In the genomic region with DNA sequence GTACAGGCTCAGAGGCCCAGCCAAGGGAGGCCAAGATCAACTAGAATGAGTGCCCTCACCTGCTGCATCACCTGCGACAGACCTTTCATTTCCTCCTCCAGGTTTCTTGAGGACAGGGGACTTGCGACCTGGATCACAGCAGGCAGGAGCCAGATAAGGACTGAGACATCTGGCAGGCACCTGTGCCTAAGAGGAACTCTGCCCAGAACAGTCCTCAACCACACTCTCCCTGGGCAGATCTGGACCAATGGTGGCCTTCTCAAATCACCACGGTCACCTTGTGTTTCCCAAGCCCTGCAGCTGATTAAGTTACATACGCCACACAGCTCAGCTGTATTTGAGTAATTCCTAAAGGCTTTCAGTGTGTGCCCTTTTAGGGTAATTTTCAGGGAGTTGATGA, we compare ENCODE assay signal across 7 mouse cellular contexts. TPM values are rescaled to one million over a fixed set of nuclear protein-coding genes. Genes with fewer than 3 reads are reported as not detected.
A peak's percentile ranks its signal among the peaks of the same experiment; 100 is the strongest.
DNase-seq lines count a peak whose midpoint lies in the region; ATAC-seq lines count a peak whose summit lies in the region.

No protein-coding gene starts in this region.

- peak overlapping the region; percentile 92 for H3K4me3 ChIP-seq in forebrain, embryonic 10.5 days
- peak overlapping the region; percentile 77 for H3K4me3 ChIP-seq in hindbrain, embryonic 16.5 days (ENCODE audit: low read length)
- H3K4me3 ChIP-seq in neural tube, embryonic 13.5 days: peak overlapping the region; percentile 72

- 73% methylated on average over 4 of the region's 4 CpGs for WGBS in forebrain, embryonic 10.5 days
- 74% methylated on average over 4 of the region's 4 CpGs for WGBS in hindbrain, embryonic 16.5 days
- 80% methylated on average over 4 of the region's 4 CpGs for WGBS in neural tube, embryonic 13.5 days

- no peaks in the 10 kb centered on the region for H3K27me3 ChIP-seq in forebrain, embryonic 10.5 days (ENCODE audit: poor library complexity, severe bottlenecking)
- H3K27me3 ChIP-seq in hindbrain, embryonic 16.5 days (replicated peaks; ENCODE audit: control insufficient read depth, insufficient read depth, low read length): no peaks in the 10 kb centered on the region
- no peaks in the 10 kb centered on the region for H3K27me3 ChIP-seq in neural tube, embryonic 13.5 days

- H3K27ac ChIP-seq in forebrain, embryonic 10.5 days: peak overlapping the region; percentile 92; the same call in 1 of the 2 replicates
- H3K27ac ChIP-seq in hindbrain, embryonic 16.5 days (ENCODE audit: low read depth, low read length): no peak overlapping the region; the same call in 1 of the 2 replicates
- no peak overlapping the region for H3K27ac ChIP-seq in neural tube, embryonic 13.5 days (replicated peaks)

- H3K9ac ChIP-seq in hindbrain, embryonic 16.5 days (ENCODE audit: low read depth, low read length): peak overlapping the region; percentile 70; the same call in 1 of the 2 replicates
- peak overlapping the region; percentile 64 for H3K9ac ChIP-seq in neural tube, embryonic 13.5 days

- no peaks in the 10 kb centered on the region for H3K9me3 ChIP-seq in forebrain, embryonic 10.5 days
- H3K9me3 ChIP-seq in hindbrain, embryonic 16.5 days (ENCODE audit: control insufficient read depth, low read length): no peaks in the 10 kb centered on the region
- H3K9me3 ChIP-seq in neural tube, embryonic 13.5 days: no peaks in the 10 kb centered on the region

- no peak for ATAC-seq in hindbrain, embryonic 16.5 days
- no peak for ATAC-seq in neural tube, embryonic 13.5 days (ENCODE audit: low read depth)

- peaks cover 36% of the 10 kb centered on the region for H3K4me1 ChIP-seq in forebrain, embryonic 10.5 days
- H3K4me1 ChIP-seq in hindbrain, embryonic 16.5 days (ENCODE audit: control insufficient read depth, insufficient read depth, low read depth, low read length): peaks cover 15% of the 10 kb centered on the region
- H3K4me1 ChIP-seq in neural tube, embryonic 13.5 days (replicated peaks): peaks cover 28% of the 10 kb centered on the region

- peak; percentile 12 for DNase-seq in spleen, adult 12 weeks (ENCODE audit: low spot score)
- DNase-seq in spleen, adult 18-20 months: no peak
- no peak for DNase-seq in forebrain, embryonic 10.5 days (ENCODE audit: extremely low spot score, low spot score)
- no peak for DNase-seq in urinary bladder, postnatal 10 days (ENCODE audit: low spot score)
- no peak for DNase-seq in kidney, adult 11 months

- peak overlapping the region; percentile 66 for H3K4me2 ChIP-seq in hindbrain, embryonic 16.5 days (ENCODE audit: low read length)
- H3K4me2 ChIP-seq in neural tube, embryonic 13.5 days: peak overlapping the region; percentile 94

- peaks cover 16% of the 10 kb centered on the region for H3K36me3 ChIP-seq in forebrain, embryonic 10.5 days (replicated peaks)
- no peaks in the 10 kb centered on the region for H3K36me3 ChIP-seq in hindbrain, embryonic 16.5 days (ENCODE audit: control insufficient read depth, insufficient read depth, low read length)
- no peaks in the 10 kb centered on the region for H3K36me3 ChIP-seq in neural tube, embryonic 13.5 days

RNA-seq across cellular contexts. Expression of gene Gm9903, which starts 0.9 kb away (rescaled TPM):
- polyA plus RNA-seq in forebrain, embryonic 10.5 days (2016; fragmentation: Nextera tagmentation; extraction: Ambion mirVana): 0.41 and 0.52 TPM in 2 replicates
- polyA plus RNA-seq in hindbrain, embryonic 16.5 days (2015; fragmentation: Nextera tagmentation; extraction: Ambion mirVana): 0.45 and 0.92 TPM in 2 replicates
- polyA plus RNA-seq in neural tube, embryonic 13.5 days (2015; fragmentation: Nextera tagmentation; extraction: Ambion mirVana): 0.71 and 0.95 TPM in 2 replicates

RNA-seq across cellular contexts. Expression of gene Fam53a, which starts 1.2 kb away (rescaled TPM):
- polyA plus RNA-seq in forebrain, embryonic 10.5 days (2016; fragmentation: Nextera tagmentation; extraction: Ambion mirVana): 70.0 and 73.0 TPM in 2 replicates
- polyA plus RNA-seq in hindbrain, embryonic 16.5 days (2015; fragmentation: Nextera tagmentation; extraction: Ambion mirVana): 28.4 and 33.0 TPM in 2 replicates
- 28.8 and 31.4 TPM in 2 replicates for polyA plus RNA-seq in neural tube, embryonic 13.5 days (2015; fragmentation: Nextera tagmentation; extraction: Ambion mirVana)

RNA-seq across cellular contexts. Expression of gene Slbp, which starts 21.8 kb away (rescaled TPM):
- polyA plus RNA-seq in forebrain, embryonic 10.5 days (2016; fragmentation: Nextera tagmentation; extraction: Ambion mirVana): 335 and 357 TPM in 2 replicates
- polyA plus RNA-seq in hindbrain, embryonic 16.5 days (2015; fragmentation: Nextera tagmentation; extraction: Ambion mirVana): 128 and 133 TPM in 2 replicates
- polyA plus RNA-seq in neural tube, embryonic 13.5 days (2015; fragmentation: Nextera tagmentation; extraction: Ambion mirVana): 113 and 132 TPM in 2 replicates

RNA-seq across cellular contexts. Expression of gene Tacc3, which starts 27.3 kb away (rescaled TPM):
- polyA plus RNA-seq in forebrain, embryonic 10.5 days (2016; fragmentation: Nextera tagmentation; extraction: Ambion mirVana): 349 TPM in 2 replicates
- polyA plus RNA-seq in hindbrain, embryonic 16.5 days (2015; fragmentation: Nextera tagmentation; extraction: Ambion mirVana): 42.2 and 46.0 TPM in 2 replicates
- polyA plus RNA-seq in neural tube, embryonic 13.5 days (2015; fragmentation: Nextera tagmentation; extraction: Ambion mirVana): 40.7 and 46.3 TPM in 2 replicates

RNA-seq across cellular contexts. Expression of gene Tmem129, which starts 27.6 kb away (rescaled TPM):
- 38.0 and 39.5 TPM in 2 replicates for polyA plus RNA-seq in forebrain, embryonic 10.5 days (2016; fragmentation: Nextera tagmentation; extraction: Ambion mirVana)
- polyA plus RNA-seq in hindbrain, embryonic 16.5 days (2015; fragmentation: Nextera tagmentation; extraction: Ambion mirVana): 32.5 and 35.3 TPM in 2 replicates
- polyA plus RNA-seq in neural tube, embryonic 13.5 days (2015; fragmentation: Nextera tagmentation; extraction: Ambion mirVana): 24.7 and 27.6 TPM in 2 replicates
